Mouse (Mus musculus) limb, embryonic 11.5 days (tissue): ENCODE data around the gene Smndc1. TPM values are rescaled to one million over a fixed set of nuclear protein-coding genes. Genes with fewer than 3 reads are reported as not detected.
"Not testable (repeated sequence)": the region's sequence is repeated elsewhere in the genome, so short reads cannot be mapped to it uniquely, and the experiment has no call there.

Experiments used
- ATAC-seq: fragments of 200-750 bp; cut with Nextera tagmentation; 2 replicates; pipeline ENCODE4 v1.8.0; 2017; ENCODE audit warnings: low read depth; ENCODE audit not compliant: insufficient number of reproducible peaks, low FRiP score, low TSS enrichment
- DNase-seq: peaks from one replicate; pipeline ENCODE4 v3.0.0-alpha.2; 2015; ENCODE audit warnings: low spot score
- H3K27ac ChIP-seq: fragments of 300-500 bp; sonication (generic); replicated peaks from 2 replicates; pipeline ENCODE4 v1.5.1; 2014; ENCODE audit warnings: low read depth, mild to moderate bottlenecking, low read length
- H3K27me3 ChIP-seq: fragments of 300-500 bp; sonication (generic); 2 replicates; pipeline ENCODE4 v1.6.1; 2014; ENCODE audit warnings: mild to moderate bottlenecking, low read length, mixed read lengths; ENCODE audit not compliant: control insufficient read depth, insufficient read depth
- H3K36me3 ChIP-seq: fragments of 300-500 bp; sonication (generic); 2 replicates; pipeline ENCODE4 v1.6.1; 2014; ENCODE audit warnings: mild to moderate bottlenecking, low read length, moderate library complexity, mixed read lengths; ENCODE audit not compliant: control insufficient read depth, insufficient read depth
- H3K4me1 ChIP-seq: fragments of 300-500 bp; sonication (generic); 2 replicates; pipeline ENCODE4 v1.6.1; 2014; ENCODE audit warnings: low read length, mixed read lengths; ENCODE audit not compliant: control insufficient read depth, insufficient read depth
- H3K4me2 ChIP-seq: fragments of 300-500 bp; sonication (generic); 2 replicates; pipeline ENCODE4 v1.6.1; 2014; ENCODE audit warnings: low read depth, mild to moderate bottlenecking, moderate library complexity; ENCODE audit not compliant: severe bottlenecking
- H3K4me3 ChIP-seq: fragments of 300-500 bp; sonication (generic); 2 replicates; pipeline ENCODE4 v1.5.1; 2014; ENCODE audit warnings: low read depth, low read length
- H3K9ac ChIP-seq: fragments of 300-500 bp; sonication (generic); 2 replicates; pipeline ENCODE4 v1.6.1; 2014; ENCODE audit warnings: mild to moderate bottlenecking, low read length
- H3K9me3 ChIP-seq: fragments of 300-500 bp; sonication (generic); 2 replicates; pipeline ENCODE4 v1.6.1; 2016; ENCODE audit warnings: low read length; ENCODE audit not compliant: control insufficient read depth
- WGBS: fragments of 180-500 bp; shearing (Covaris S2); extraction: QIAGEN DNeasy Blood & Tissue Kit; methylation state at CpG from one replicate; pipeline ENCODE4 v1.1.7; 2014; 5-methylcytosine and 5-hydroxymethylcytosine counted together
- polyA plus RNA-seq: library from polyadenylated mRNA; unstranded; fragments of >200 nt; fragmentation: Nextera tagmentation; extraction: Ambion mirVana; gene quantifications from 2 replicates; pipeline ENCODE4 v1.2.1, GENCODE M21; 2014

Gene Smndc1
- polyA plus RNA-seq, 1 experiment from 2014 or later, result 62.2 TPM

- H3K4me1 ChIP-seq, DNase-seq, H3K4me3 ChIP-seq, H3K4me2 ChIP-seq, H3K27me3 ChIP-seq, H3K9me3 ChIP-seq, H3K36me3 ChIP-seq, H3K27ac ChIP-seq, ATAC-seq, H3K9ac ChIP-seq: not testable (repeated sequence)
- 70% methylated on average over 3 of the region's 3 CpGs for WGBS
Observed at GRCm38 (mm10) chr19:53394956-53395355, 4.6 kb upstream of the Smndc1 start.

DNA sequence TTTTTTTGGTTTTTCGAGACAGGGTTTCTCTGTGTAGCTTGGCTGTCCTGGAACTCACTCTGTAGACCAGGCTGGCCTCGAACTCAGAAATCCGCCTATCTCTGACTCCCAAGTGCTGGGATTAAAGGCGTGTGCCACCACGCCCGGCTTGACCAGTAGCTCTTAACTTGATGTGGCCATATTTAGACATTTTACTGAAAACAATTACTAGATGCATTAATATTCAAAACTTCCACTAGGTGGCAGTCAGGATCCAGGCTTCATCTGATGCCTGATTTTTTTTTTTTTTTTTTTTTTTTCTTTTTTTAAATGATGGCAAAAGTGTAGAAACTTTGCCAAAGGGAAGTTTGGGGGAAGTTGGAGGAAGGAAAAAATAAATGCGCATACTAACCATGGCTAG lies 4.2 kb upstream of the Smndc1 start:
- no peak overlapping the region for H3K9ac ChIP-seq
- ATAC-seq (no peak), DNase-seq (no peak)
- H3K36me3 ChIP-seq, result no peaks in the 10 kb centered on the region
- no peak overlapping the region for H3K27ac ChIP-seq
- H3K4me3 ChIP-seq, result no peak overlapping the region
- H3K9me3 ChIP-seq, result no peaks in the 10 kb centered on the region
- H3K27me3 ChIP-seq, result no peaks in the 10 kb centered on the region
- H3K4me2 ChIP-seq, result no peak overlapping the region
- WGBS, result 23% methylated on average over 7 of the region's 7 CpGs
- H3K4me1 ChIP-seq, result no peaks in the 10 kb centered on the region

GRCm38 (mm10) chr19:53393646-53394045 lies 3.3 kb upstream of the Smndc1 start:
- ATAC-seq (no peak), DNase-seq (no peak)
- Histone ChIP-seq H3K27me3 (no peaks in the 10 kb centered on the region), H3K9ac (no peak overlapping the region), H3K9me3 (no peaks in the 10 kb centered on the region), H3K4me1 (no peaks in the 10 kb centered on the region), H3K4me3 (no peak overlapping the region), H3K36me3 (no peaks in the 10 kb centered on the region), H3K4me2 (no peak overlapping the region), H3K27ac (no peak overlapping the region)

DNA sequence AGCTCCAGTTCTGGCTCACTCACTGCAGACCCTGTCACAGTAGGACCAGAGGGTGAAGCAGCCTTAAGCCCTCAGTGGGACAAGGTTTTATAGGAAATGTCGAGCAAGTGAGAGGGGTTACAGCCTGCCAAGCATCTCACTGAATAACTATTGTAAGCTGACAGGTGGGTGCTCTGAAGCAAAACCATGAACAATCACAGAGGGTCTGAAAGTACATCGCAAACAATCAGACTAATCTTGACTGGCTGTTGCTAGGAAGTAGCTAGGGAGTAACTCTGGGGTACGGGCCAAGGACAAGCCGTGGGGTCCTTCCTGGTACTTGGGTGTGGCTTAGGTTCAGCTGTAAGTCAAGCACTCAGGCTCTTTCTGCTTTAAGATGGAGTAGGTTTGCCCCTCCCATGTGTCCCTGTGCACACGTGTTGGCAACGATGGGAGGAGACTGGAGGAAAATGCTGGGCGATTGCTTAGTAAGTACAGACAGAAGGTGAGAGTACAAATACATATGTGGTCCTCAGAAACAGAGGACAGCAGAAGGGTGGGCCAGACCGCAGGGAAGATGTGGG lies 2.5 kb upstream of the Smndc1 start:
- Histone ChIP-seq H3K4me1 (no peaks in the 10 kb centered on the region), H3K36me3 (peaks cover 2% of the 10 kb centered on the region; the same call in 1 of the 2 replicates), H3K9ac (no peak overlapping the region), H3K27me3 (no peaks in the 10 kb centered on the region), H3K27ac (no peak overlapping the region), H3K9me3 (no peaks in the 10 kb centered on the region), H3K4me3 (no peak overlapping the region), H3K4me2 (no peak overlapping the region)
- ATAC-seq, result no peak
- WGBS, result 81% methylated on average over 8 of the region's 8 CpGs
- no peak for DNase-seq

GRCm38 (mm10) chr19:53391787-53392186 lies 1.4 kb upstream of the Smndc1 start:
- Histone ChIP-seq H3K4me1 (0 out of 2 replicates have a peak, but pooled peaks cover 2% of the 10 kb centered on the region), H3K27ac (no peak overlapping the region), H3K36me3 (peaks cover 8% of the 10 kb centered on the region; the same call in 1 of the 2 replicates), H3K9me3 (no peaks in the 10 kb centered on the region), H3K4me2 (peak overlapping the region; percentile 60), H3K27me3 (no peaks in the 10 kb centered on the region), H3K9ac (no peak overlapping the region), H3K4me3 (no peak overlapping the region)
- no peak for ATAC-seq
- DNase-seq, result no peak
- WGBS, result 92% methylated on average over 5 of the region's 5 CpGs

- H3K36me3 ChIP-seq, result peaks cover 8% of the 10 kb centered on the region; the same call in 1 of the 2 replicates
- no peak for DNase-seq
- WGBS, result 44% methylated on average over 8 of the region's 8 CpGs
- peak overlapping the region; percentile 99 for H3K4me3 ChIP-seq
- peak overlapping the region; percentile 84 for H3K9ac ChIP-seq
- no peaks in the 10 kb centered on the region for H3K9me3 ChIP-seq
- no peak overlapping the region; the same call in 1 of the 2 replicates for H3K27ac ChIP-seq
- H3K27me3 ChIP-seq, result no peaks in the 10 kb centered on the region
- H3K4me2 ChIP-seq, result peak overlapping the region; percentile 60
- 0 out of 2 replicates have a peak, but pooled peaks cover 2% of the 10 kb centered on the region for H3K4me1 ChIP-seq
- ATAC-seq, result no peak
Observed at GRCm38 (mm10) chr19:53391386-53391785, 1.0 kb upstream of the Smndc1 start.

DNA sequence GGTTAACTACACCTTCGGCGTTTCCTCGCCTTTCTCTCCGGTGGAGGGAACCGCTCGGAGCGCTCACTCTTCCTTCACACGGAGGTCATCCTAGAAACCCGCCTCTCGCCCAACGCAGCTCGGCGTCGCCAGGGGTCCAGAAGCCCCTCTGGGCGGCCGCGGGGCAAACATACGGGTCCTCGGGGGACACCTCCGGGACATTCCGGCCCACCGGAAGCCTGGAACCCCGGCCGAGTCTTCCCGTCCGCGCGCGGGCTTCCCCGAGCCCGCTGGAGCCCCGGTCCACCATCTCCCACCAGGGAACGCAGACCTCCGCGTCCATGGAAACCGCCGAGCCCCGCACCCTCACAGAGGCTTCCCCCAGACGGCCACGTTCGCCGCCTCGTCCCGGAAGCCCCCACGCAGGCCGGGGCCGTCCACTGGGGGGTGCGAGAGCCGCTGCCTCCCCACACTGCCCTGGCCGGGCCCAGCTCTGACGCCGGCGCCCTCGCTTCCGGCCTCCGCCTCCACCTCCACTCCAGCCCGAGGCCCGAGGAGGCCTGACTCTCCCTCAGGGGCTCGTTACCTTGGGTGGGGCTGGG lies 437 bp downstream of the Smndc1 start:
- 0 out of 2 replicates have a peak, but pooled peaks cover 2% of the 10 kb centered on the region for H3K4me1 ChIP-seq
- peak overlapping the region; percentile 45 for H3K4me2 ChIP-seq
- peak overlapping the region; percentile 97 for H3K27ac ChIP-seq
- no peaks in the 10 kb centered on the region for H3K27me3 ChIP-seq
- peak overlapping the region; percentile 99 for H3K9ac ChIP-seq
- peak overlapping the region; percentile 99 for H3K4me3 ChIP-seq
- DNase-seq (no peak), ATAC-seq (peak; percentile 84)
- peaks cover 8% of the 10 kb centered on the region; the same call in 1 of the 2 replicates for H3K36me3 ChIP-seq
- under 1% methylated on average over 58 of the region's 59 CpGs for WGBS
- no peaks in the 10 kb centered on the region for H3K9me3 ChIP-seq

- no peak overlapping the region for H3K27ac ChIP-seq
- H3K36me3 ChIP-seq, result peaks cover 8% of the 10 kb centered on the region; the same call in 1 of the 2 replicates
- peak overlapping the region; percentile 45 for H3K4me2 ChIP-seq
- H3K27me3 ChIP-seq, result no peaks in the 10 kb centered on the region
- ATAC-seq (no peak), DNase-seq (no peak)
- H3K4me1 ChIP-seq, result 0 out of 2 replicates have a peak, but pooled peaks cover 2% of the 10 kb centered on the region
- peak overlapping the region; percentile 99 for H3K4me3 ChIP-seq
- H3K9ac ChIP-seq, result peak overlapping the region; percentile 99
- no peaks in the 10 kb centered on the region for H3K9me3 ChIP-seq
- WGBS, result 24% methylated on average over 6 of the region's 6 CpGs
Observed at GRCm38 (mm10) chr19:53389417-53389816, 961 bp downstream of the Smndc1 start.
